Mouse (Mus musculus): ENCODE data around the gene Runx2.

Runx2 gene

DNA sequence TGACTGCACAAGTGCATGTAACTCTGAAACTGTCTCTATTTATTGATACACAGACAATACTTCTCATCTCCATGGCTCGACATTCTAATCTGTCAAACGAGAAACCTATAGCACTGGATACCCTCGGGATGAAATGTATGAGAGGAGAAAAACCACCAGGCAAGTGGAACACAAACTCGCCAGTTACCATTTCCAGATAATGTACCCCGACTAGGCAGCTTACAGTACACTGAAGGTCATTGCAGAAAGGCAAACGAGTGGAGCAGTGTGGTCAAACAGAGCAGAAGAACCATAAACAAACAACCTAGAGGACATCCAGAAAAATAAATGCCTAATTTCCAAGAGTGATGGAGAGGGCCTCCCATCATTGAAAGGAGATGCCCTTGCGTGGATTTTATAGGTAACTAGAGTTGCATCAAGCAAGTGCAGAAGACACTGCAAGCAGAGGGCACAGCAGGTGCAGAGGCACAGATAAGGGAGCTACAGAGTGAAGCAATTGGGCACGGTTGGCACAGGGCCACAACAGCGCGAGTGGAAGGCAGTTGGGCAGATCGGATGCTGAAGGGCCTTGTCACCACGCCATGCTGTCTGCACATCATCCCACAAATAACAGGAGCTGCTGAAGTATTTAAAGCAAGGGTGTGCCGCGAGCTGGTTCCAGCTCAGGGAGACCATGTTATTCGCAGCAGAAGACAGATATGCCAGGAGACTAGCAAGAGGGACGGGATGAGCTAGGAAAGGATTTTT lies 142.5 kb downstream of the Runx2 start:
- in situ Hi-C loops (cut with MboI; ENCODE audit: unreplicated experiment in 2 of 2): no loop called here

DNA sequence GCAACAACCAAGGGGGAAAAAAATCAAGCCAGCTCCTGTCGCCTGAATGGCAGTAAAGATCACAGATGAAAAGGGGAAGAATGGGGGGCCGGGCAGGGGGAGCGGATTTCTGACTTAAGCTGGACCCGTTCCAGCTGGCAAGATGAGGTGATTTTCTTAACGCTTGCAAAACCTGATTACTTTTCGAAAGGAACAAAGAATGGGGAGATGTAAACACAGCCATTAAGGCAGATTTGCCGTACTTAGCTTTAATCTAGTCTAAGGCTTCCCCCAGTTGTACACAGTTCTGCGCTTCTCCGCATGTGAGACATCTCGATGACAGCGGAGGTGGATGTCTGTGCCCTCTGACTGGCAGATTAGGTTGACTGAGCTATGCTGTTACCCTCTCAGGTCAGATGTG lies 144.6 kb downstream of the Runx2 start:
- in situ Hi-C loops (cut with MboI; ENCODE audit: unreplicated experiment in 2 of 2): no loop called here

DNA sequence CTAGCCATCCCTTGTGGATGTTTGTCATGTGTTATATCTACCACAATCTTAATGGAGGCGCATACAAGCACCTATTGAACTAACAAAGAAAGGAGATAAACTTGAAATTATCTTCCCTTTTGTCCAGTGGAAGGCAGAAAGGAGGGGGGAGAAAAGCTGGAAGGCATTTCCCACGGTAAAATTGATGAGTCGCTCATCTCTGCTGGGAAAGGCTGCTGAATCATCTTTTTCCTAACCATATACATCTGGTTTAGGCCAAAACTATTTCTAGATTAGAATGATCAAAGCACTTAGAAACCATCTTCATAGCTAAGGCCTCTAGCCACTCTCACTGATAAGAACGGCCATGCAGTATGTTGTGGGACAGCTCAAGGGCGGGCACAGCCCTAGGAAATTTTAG lies 147.3 kb downstream of the Runx2 start:
- in situ Hi-C loops (cut with MboI; ENCODE audit: unreplicated experiment in 2 of 2): no loop called here

DNA sequence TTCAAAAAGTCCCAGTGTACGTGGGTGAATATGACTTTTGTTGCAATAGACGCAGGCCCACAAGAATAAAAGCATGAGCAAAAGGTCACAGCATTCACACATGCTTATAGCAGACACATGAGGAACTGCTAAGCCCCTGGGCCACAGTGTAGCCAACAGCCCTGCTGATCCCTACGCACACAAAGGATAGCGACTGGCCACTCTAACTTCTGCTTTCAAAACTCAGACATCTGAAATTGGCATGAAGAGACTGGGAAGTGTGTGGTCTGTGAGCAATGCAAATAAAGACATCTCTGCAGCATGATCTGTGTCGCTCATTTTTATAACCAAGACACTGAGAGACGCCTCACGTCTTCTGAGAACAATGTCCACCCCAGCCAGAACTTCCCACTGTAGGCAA lies 150.7 kb downstream of the Runx2 start:
- in situ Hi-C loops (cut with MboI; ENCODE audit: unreplicated experiment in 2 of 2): no loop called here

DNA sequence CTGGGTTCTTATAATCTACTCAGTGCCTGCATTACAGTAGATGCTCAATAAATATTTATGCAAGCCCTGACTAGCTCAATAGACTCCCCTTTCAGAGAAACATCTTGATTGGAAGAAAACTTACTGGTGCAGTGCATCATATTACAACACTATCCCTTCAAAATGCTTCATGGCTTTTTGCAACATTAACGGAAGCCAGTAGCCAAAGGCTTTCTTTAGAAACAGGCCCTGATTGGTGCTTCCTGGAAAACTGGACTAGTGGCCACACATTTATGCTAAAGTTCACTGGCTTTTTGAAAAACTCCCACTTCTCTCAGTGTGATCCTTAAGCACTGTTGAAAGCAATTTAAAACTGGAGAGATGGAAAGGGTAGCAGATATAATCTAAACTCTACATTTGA lies 151.4 kb downstream of the Runx2 start:
- in situ Hi-C loops (cut with MboI; ENCODE audit: unreplicated experiment in 2 of 2): no loop called here

DNA sequence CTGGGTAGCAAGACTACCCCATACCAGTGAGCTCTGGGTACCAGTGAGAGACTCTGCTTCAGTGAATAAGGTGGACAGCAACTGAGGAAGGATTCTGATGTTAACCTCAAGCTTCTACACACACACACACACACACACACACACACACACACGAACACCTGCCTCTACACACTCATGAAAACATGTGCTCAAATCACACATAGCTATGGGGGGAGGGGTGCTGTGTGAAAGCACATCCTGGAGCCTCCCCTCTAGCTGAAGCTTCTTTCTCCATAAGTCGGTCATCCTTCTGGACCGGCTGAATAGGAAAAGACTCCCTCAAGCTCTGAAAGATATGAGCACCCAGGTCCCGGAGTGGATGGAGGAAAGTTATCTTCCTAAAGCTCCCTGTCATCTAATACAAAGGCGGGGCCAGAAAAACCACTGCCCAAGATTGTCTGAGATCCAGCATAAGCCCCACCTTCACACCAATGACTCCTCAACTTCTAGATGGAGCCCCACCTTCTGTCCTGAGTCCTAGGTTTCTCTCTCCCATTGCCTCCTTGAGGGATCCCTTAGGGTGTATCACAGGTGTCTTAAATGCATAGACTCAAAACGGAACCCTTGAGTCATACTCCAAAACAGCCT lies 152.4 kb downstream of the Runx2 start:
- in situ Hi-C loops (cut with MboI; ENCODE audit: unreplicated experiment in 2 of 2): no loop called here

DNA sequence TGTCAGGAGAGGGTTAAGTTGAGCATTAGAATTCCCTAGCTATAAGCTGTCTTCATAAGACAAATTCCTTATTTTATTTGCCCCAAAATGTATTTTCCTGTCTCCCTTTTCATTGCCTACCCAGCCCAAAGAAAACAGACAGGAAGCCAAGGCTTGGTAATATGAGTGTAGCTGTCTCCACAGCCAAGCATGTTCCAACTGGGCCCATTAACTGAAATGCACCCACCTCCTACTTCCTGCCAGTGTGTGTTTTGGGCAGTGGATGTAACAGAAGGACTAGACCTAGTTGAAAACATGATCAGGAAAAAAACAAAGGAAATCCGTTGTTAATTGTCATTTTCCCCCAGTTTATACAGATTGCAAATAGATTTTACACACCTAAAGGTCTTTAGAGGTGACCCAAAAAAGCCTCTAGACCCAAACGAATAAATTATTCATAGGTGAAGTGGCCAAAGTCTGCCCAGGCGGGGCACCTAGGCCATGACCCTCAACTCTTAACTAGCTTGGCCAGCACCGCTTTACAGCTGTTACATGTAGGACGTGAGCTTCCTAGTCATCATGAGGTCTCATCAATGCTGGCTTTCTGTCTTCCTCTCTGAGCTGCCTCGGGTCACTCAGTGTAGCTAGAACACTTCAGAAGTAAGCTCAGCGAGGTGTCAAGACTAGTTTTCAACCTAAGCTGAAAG lies 154.3 kb downstream of the Runx2 start:
- in situ Hi-C loops (cut with MboI; ENCODE audit: unreplicated experiment in 2 of 2): no loop called here

DNA sequence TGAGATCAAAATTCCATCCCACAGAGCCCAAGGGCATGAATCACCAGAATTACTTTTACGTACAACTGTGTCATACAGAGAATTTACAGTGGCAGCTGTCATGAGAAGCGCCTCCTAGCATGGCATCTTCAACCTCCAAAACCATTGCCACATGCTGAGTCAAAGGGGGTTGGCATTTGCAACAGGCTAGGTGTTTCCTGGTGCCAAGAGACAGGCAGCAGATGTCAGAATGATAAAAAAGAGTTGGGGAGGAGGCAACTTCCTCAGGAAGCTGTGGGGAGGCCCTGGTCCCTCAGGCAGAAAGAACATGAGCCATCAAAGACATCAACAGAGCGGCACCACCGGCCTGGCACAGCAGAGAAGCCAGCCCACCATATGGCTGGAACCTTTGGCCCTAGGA lies 160.1 kb downstream of the Runx2 start:
- in situ Hi-C loops (cut with MboI; ENCODE audit: unreplicated experiment in 2 of 2): no loop called here

DNA sequence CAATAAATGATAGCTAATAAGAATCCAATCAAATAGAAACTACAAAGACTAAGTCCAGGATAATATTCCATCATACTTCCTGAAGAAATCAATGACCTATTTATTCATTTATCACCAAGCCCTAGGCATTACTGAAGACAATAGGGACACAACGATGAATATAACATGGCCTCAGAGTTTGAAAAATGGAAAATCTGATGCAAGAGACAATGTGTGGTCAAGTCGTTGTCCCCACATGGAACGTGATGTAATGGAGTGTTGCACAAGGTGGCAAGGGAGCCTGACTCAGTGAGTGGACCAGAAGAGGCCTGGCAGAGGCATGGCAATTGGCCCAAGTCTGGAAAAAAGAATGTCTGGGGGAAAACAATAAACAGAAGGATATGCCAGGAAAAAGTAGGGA lies 161.5 kb downstream of the Runx2 start:
- in situ Hi-C loops (cut with MboI; ENCODE audit: unreplicated experiment in 2 of 2): no loop called here

DNA sequence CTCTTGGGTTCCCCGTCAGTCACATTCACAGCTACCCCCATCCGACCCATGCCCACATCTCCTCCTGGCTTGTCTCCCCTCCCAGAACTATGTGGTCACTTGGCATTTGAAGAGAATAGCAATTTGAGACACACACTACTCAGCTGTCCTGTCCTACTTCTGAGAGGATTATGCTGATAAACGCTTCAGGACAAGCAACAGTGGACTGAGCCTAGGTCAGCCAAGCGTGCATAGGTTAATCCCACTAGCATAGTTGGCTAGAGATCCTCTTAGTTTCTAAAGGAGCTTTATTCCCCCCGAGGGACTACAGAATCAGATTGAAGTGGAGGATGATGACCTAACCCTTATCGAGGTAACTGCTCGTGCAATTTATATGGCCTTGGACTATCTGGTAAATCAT lies 162.5 kb downstream of the Runx2 start:
- in situ Hi-C loops (cut with MboI; ENCODE audit: unreplicated experiment in 2 of 2): no loop called here

DNA sequence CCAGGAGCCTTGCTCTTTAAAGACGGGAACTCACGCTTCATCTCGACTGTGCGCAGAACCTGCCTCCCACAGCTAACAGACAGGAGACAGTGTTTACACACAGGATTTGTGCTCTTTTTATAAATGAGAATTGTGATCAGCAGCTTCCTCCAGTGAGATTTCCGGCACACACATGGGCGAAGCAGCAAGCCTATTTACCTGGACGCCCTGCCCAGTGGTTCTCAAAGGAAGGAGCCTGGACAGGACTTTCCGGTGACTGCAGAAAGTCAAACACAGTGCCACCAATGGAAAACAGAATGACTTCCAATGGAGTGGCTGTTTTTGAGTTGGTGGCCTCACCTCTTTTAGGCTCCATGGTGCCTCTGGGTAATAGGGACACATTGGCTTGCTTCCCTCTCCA lies 163.0 kb downstream of the Runx2 start:
- in situ Hi-C loops (cut with MboI; ENCODE audit: unreplicated experiment in 2 of 2): no loop called here

DNA sequence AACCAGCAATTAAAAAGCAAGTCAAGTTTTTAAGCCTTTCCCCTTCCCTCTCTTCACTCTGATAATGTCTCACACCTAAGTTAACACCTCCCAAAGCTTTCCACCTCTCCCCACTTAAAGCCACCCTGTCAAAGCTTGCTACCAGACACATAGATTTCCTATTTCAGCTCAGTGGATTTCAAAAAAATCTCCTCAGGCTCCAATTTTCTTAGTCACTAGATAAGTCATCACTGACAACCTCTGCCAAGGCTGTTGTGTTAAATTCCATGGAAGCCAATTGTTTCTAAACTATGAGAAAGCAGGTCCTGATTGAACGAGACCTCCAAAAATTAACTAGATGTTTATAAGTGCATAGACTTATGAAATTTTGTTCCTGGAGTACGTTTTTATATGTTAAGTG lies 164.2 kb downstream of the Runx2 start:
- in situ Hi-C loops (cut with MboI; ENCODE audit: unreplicated experiment in 2 of 2): no loop called here

DNA sequence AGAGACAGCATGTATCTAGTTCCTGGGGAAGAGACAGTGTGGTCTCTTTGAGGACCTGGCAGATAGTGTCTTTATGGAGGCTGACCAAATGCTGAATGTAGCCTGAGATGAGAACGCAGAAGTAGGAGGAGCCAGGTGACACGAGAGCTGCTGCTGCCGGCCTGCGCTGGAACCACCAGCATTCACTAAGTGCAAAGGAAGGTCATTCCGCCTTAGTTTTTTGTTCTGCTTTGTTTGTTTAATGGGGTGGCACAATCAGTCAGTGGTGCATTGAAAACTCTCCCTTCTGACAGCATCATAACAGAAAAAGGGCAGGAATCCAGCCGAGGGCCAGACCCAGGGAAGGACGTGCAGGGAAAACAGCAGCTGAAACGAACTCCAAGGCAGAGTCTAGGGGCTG lies 165.5 kb downstream of the Runx2 start:
- in situ Hi-C loops (cut with MboI; ENCODE audit: unreplicated experiment in 2 of 2): no loop called here

DNA sequence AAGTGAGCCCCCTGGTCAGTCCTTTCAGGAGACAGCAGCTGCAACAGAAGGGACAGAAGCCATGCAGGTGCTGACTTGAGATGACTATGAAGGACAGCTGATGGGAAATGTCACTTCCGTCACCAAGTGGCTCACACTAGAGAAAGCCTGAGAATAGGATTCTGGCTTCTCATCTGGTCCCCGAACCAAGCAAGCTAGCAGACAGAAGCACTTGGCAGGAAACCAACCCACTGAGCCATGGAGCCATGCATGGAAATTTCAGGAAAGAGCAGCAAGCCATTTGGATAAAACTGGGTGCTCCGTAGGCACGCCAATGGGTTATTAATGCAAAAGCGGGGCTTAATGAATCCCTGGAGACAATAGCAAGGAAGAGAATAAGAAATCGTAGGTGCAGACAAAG lies 166.7 kb downstream of the Runx2 start:
- in situ Hi-C loops (cut with MboI; ENCODE audit: unreplicated experiment in 2 of 2): no loop called here

DNA sequence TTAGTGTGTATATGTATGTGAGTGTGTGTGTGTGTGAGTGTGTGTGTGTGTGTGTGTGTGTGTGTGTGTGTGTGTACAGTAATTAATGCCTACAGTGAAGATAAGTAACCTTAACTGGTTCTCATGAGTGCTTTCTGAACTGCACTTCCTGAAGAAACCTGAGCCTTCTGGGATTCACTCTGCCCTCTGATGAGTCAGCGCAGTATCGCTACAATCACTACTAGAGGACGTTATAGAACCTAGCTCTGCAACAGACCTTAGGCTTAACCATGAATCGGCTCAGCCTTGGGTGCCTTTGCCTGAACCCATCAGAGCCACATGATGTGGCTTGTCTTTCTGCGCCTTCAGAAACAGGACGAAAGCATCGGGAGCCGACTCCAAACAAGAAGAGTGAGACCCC lies 169.5 kb downstream of the Runx2 start:
- in situ Hi-C loops (cut with MboI; ENCODE audit: unreplicated experiment in 2 of 2): no loop called here

DNA sequence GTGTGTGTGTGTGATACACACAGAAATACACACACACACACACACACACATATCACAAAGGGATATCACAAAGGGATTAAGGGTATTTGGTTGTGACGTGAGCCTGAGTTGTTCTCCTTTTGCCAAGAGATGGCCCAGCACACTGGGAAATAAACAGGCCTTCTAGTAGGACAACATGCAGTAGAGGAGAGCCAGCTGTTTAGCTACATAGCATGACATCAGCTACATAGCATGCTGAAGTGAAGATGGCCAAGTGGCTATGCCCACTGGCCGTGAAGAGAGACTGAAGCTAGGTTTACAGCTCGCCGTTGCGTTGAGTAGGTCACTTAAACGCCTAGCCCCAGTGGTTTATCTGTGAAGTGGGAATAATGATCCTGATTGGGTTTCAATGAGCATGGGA lies 171.3 kb downstream of the Runx2 start:
- in situ Hi-C loops (cut with MboI; ENCODE audit: unreplicated experiment in 2 of 2): no loop called here

DNA sequence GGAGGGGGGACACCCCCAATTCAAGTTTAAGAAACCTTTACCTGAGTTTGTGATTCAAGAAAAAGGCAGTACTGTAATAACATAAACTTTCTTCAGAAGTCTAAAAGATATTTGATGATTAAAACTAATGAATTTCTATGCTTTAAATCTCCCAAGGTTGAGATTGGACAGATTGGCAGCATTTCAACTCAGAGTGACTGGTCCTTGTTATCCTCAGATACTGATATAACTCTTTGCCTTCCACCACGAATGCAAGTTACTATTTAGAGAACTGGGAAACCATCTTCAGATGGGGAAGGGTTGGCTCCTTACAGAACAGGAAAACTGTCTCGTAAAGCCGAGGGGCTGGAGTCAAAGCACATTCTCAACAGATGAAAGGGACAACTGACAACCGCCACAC lies 172.5 kb downstream of the Runx2 start:
- in situ Hi-C loops (cut with MboI; ENCODE audit: unreplicated experiment in 2 of 2): no loop called here

DNA sequence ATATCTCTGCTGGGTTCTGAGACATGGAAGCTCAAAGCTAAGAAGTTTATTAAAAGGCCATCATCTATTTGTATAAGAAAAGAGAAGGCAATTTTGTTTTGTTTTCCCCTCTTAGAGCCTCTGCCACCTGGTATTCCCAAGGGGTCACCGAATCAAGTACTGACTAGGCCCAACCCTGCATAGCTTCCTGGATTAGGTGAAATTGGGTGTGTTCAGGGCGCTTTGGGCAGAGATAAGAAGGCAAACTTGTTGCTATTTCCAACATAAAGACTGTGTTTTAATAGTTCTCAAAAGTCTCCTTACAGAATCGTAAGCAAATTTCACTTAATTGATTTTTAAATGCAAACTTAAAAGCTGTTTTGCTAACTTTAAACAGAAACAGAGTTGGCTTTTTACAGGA lies 173.7 kb downstream of the Runx2 start:
- in situ Hi-C loops (cut with MboI; ENCODE audit: unreplicated experiment in 2 of 2): no loop called here

DNA sequence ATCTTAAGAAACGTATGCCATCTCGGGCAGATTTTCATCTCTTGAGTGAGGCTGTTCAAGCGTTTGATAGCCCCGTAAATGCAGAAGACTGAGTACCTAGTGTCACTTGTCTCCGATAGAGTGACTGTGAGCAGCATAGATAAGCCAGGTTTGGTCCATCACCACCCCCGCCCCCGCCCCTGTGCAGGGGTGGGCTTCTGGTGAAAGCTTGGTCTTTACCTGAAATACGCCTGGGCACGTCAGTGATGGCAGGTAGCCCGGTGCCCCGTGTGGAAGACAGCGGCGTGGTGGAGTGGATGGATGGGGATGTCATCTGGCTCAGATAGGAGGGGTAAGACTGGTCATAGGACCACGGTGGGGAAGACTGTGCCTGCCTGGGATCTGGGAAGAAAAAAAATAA lies 175.2 kb downstream of the Runx2 start:
- in situ Hi-C loops (cut with MboI; ENCODE audit: unreplicated experiment in 2 of 2): no loop called here

DNA sequence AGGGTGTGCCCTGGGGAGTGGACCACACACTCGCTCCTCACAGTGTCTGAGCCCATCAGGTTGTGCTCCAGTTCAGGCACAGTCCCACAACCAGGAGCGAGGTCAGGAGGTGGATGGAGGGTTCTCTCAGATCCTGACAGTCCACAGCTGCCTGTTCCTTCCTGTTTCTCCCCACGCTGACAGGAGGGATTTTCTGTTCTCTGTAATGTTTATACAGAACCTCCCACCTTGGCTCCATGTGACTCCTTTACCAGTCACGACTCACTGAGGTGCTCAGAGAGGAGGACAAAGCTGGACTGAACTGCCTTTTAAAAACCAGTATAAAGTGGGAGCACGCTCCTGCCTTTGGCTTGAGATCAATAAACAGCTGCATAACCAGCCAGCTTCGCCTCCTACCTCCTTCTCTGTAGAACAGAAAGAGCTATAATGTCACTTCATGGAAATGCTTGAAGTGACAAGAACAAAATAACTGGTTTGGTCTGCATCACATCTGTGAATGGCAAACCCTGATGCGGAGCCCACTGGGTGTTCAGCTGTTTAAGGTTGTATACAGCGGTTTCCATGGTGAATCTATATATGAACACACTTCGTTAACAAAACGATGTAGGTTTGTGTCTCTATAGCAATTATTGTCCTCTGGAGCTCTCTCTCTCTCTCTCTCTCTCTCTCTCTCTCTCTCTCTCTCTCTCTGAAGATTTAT lies 177.3 kb downstream of the Runx2 start:
- in situ Hi-C loops (cut with MboI; ENCODE audit: unreplicated experiment in 2 of 2): no loop called here

DNA sequence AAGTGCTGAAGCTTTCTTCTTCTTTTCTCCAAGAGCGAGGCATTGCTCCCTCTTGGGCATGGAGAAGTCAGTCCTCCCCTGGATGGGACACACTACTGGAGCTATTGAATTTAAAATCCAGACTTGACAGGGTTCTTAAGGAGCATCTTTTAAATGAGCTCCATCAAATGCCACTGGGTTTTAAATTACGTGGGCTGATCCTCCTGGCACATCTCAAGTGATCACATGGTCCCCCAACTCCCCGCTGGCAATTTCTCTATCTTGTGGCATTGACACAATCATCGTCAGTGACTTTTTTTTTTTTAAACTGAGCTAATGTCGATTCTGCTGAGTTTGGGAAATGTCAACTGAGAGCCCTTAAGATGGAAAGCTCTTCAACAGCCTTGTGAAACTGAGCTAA lies 180.1 kb downstream of the Runx2 start:
- in situ Hi-C loops (cut with MboI; ENCODE audit: unreplicated experiment in 2 of 2): no loop called here
